Mouse (Mus musculus): ENCODE measurements at regions not wholly inside any gene's neighbourhood (a gene's known extent, or its start where the extent isn't known, plus 50 kb on each side); places are given as distances from the start of the nearest gene placed in this dataset.

DNA sequence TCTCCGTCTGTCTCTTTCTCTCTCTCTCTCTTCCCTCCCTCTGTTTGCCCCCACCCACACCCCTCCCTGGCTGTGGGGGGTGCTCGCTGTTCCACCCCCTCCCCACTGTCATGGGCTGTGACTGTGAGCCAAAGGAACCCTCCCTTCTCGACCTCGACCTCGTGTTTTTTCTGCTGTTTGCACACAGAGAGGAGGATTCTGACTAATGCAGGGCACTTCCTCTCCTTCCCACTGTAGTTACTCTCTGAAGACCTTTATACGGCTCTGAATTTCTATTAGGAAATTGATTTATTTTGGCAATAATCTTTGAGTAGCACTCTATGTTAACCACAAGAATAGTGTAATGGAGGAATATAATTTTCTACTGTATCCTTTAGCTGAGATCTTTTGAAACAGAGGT, 362.1 kb downstream of the Ajap1 start:
- ATAC-seq (ENCODE audit: insufficient read depth, low FRiP score, low read depth), result no peak
- Histone ChIP-seq H3K9me3 (no peaks in the 10 kb centered on the region), H3K9ac (no peak overlapping the region), H3K36me3 (no peaks in the 10 kb centered on the region), H3K4me2 (no peak overlapping the region), H3K27ac (no peak overlapping the region), H3K27me3 (replicated peaks) (no peaks in the 10 kb centered on the region), H3K4me3 (replicated peaks) (no peak overlapping the region), H3K4me1 (no peaks in the 10 kb centered on the region)
- WGBS, result 34% methylated on average over 6 of the region's 6 CpGs

DNA sequence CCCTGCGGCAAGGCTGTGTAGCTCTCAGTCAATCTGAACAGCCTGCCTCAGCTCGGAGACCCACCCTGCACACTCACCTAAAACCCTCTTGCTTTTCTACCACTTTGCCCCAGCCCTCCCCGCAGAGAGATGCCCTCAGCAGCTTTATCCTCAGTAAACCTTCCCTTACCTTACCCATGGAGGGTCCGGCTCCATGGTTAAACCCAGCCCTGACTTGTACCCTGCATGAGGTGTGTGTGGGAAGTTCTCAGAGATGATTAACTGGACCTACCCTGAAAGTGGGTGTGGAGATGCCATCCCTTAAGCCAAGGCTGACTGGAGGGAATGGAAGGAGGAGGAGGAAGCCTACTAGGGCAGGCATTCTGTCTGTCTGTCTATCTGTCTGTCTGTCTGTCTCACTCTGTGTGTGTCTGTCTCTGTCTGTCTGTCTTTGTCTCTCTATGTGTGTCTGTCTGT, 362.9 kb downstream of the Ajap1 start:
- Histone ChIP-seq H3K4me1 (no peaks in the 10 kb centered on the region), H3K9ac (no peak overlapping the region), H3K4me3 (replicated peaks) (no peak overlapping the region), H3K36me3 (no peaks in the 10 kb centered on the region), H3K9me3 (no peaks in the 10 kb centered on the region), H3K27ac (no peak overlapping the region), H3K4me2 (no peak overlapping the region), H3K27me3 (replicated peaks) (no peaks in the 10 kb centered on the region)
- WGBS, result 81% methylated on average over 4 of the region's 4 CpGs
- no peak for ATAC-seq (ENCODE audit: insufficient read depth, low FRiP score, low read depth)

DNA sequence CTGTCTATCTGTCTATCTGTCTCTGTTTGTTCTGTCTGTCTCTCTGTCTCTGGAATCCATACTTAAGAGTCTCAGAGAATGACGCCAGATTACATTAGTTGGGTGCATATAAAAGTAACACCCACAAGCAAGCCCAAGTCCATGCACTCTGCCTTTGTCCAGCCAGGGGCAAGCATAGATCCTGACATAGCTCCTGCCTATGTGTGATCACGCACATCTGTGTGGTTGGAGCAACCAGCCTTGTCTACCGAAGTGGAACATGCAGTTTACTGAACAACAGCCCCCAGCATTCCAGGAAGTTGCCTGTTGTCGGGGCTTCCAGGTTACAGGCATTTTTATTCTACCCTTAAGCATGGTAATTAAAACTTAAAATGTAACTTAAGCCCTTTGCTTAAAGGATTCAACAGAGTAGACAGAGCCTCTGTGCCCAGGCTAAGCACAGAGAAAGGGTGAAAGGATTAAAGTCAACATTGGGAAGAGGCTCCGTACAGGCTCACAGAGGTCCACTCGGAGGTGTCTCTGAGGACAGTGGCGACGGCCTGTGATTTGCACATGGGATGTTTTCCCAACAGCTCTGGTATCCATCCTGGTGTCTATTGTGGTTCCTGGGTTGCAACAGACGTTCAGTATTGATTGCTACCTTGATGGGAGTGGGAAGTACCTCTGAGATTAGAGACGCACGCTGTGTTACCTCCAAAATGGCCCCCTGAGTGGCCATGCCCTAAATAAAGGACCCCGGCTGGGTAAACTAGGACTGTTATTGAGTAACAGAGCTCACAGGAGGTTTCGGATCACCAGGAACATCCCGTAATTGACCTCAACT, 363.6 kb downstream of the Ajap1 start:
- H3K27ac ChIP-seq, result no peak overlapping the region
- no peak overlapping the region for H3K4me2 ChIP-seq
- no peak overlapping the region for H3K9ac ChIP-seq
- H3K4me1 ChIP-seq, result no peaks in the 10 kb centered on the region
- no peaks in the 10 kb centered on the region for H3K9me3 ChIP-seq
- no peak for ATAC-seq (ENCODE audit: insufficient read depth, low FRiP score, low read depth)
- H3K4me3 ChIP-seq (replicated peaks), result no peak overlapping the region
- no peaks in the 10 kb centered on the region for H3K36me3 ChIP-seq
- no peaks in the 10 kb centered on the region for H3K27me3 ChIP-seq (replicated peaks)
- WGBS, result 67% methylated on average over 14 of the region's 14 CpGs

DNA sequence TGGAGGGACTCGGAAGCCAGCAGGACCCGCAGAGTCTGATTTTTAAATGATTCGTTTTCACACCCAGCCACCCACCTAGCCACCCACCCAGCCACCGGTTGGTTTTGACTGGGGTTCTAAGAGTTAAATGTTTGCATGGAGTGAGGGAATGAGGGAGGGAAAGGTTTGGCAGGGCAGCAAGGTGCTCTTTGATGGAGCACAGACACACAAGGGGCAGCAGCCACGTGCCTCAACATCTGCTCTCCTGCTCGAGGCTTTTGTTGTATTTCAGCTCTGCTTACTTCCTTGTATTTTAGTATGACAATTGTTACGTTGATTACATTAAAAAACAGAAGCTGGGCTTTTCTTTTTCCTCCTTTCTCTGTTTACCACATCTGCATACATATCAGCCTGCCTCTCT, 367.6 kb downstream of the Ajap1 start:
- no peak for ATAC-seq (ENCODE audit: insufficient read depth, low FRiP score, low read depth)
- 53% methylated on average over 7 of the region's 7 CpGs for whole genome bisulfite sequencing
- H3K36me3 ChIP-seq, result no peaks in the 10 kb centered on the region
- H3K4me3 ChIP-seq (replicated peaks), result no peak overlapping the region
- no peaks in the 10 kb centered on the region for H3K4me1 ChIP-seq
- H3K4me2 ChIP-seq, result no peak overlapping the region
- H3K27ac ChIP-seq, result no peak overlapping the region
- H3K27me3 ChIP-seq (replicated peaks), result no peaks in the 10 kb centered on the region
- H3K9ac ChIP-seq, result no peak overlapping the region
- no peaks in the 10 kb centered on the region for H3K9me3 ChIP-seq

DNA sequence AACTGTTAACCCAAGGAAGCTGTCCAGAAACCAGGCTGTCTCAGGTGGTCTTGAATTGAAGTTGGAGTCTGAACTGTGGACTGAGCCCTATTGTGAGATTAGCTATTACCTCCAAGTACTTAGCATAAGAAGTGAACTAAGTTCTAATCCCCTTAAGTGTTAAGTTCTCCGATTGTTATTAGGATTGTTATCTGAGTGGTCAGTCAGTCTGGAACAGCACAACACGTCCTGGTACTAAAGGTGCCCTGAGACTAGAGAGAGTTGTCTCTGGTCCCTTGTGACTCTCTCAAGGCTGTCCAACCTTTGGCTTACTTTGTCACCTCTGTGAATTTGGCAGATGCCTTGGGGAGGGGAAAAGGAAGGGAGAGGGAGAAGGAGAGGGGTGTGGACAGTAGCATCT, 369.0 kb downstream of the Ajap1 start:
- Histone ChIP-seq H3K36me3 (no peaks in the 10 kb centered on the region), H3K4me3 (replicated peaks) (no peak overlapping the region), H3K27ac (no peak overlapping the region), H3K4me1 (no peaks in the 10 kb centered on the region), H3K4me2 (no peak overlapping the region), H3K9ac (no peak overlapping the region), H3K27me3 (replicated peaks) (no peaks in the 10 kb centered on the region), H3K9me3 (no peaks in the 10 kb centered on the region)
- 70% methylated on average over 2 of the region's 2 CpGs for WGBS
- ATAC-seq (ENCODE audit: insufficient read depth, low FRiP score, low read depth), result no peak

DNA sequence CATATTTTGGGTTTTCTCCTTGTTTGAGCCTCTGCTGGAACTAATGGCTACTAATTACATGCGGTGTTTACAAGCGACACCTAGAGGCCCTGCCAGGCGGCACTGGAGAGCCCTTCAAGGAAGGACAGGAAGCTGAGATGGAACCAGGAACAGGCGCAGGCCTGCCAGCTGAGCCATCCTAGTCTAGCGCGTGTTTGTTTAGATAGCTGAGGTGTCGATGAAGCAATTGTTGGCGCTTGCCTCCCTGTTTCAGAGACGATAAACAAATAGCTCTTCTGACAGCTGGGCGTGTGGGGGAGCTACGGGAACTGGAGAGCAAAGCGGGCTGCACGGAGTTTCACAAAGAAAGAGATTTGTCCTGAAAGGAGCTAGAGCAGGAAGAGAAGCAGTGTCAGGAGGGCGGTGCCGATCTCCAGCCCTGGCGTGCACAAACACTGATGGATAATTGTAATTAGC, 372.3 kb downstream of the Ajap1 start:
- Histone ChIP-seq H3K27ac (no peak overlapping the region), H3K27me3 (replicated peaks) (no peaks in the 10 kb centered on the region), H3K4me1 (no peaks in the 10 kb centered on the region), H3K4me3 (replicated peaks) (no peak overlapping the region), H3K9me3 (no peaks in the 10 kb centered on the region), H3K36me3 (no peaks in the 10 kb centered on the region), H3K9ac (no peak overlapping the region), H3K4me2 (no peak overlapping the region)
- no peak for ATAC-seq (ENCODE audit: insufficient read depth, low FRiP score, low read depth)
- WGBS, result 32% methylated on average over 16 of the region's 16 CpGs

DNA sequence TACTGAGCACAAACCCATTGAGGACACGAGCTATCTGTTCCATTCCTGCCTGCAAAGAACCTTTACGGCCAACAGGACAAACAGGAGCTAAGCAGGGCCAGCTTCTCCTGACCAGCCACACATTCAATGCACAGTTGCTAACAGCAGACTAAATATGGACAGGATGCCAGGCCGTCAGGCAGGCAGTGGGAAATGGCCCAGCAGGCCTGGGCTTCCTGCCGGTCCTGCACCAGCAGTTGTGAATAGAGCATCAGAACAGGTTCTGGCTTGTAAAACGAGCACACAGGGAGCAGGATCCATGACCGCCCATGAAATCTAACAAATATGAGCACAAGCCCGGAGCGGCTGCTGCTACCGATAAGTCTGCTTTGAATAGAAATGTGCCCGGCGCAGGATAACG, 384.0 kb downstream of the Ajap1 start:
- H3K27ac ChIP-seq, result no peak overlapping the region
- no peaks in the 10 kb centered on the region for H3K36me3 ChIP-seq
- no peak for ATAC-seq (ENCODE audit: insufficient read depth, low FRiP score, low read depth)
- no peaks in the 10 kb centered on the region for H3K4me1 ChIP-seq
- H3K4me3 ChIP-seq (replicated peaks), result no peak overlapping the region
- H3K9me3 ChIP-seq, result no peaks in the 10 kb centered on the region
- no peaks in the 10 kb centered on the region for H3K27me3 ChIP-seq (replicated peaks)
- no peak overlapping the region for H3K4me2 ChIP-seq
- H3K9ac ChIP-seq, result no peak overlapping the region
- WGBS, result 78% methylated on average over 12 of the region's 12 CpGs

- H3K4me1 ChIP-seq, result no peaks in the 10 kb centered on the region
- WGBS, result 63% methylated on average over 1 of the region's 1 CpGs
- ATAC-seq (ENCODE audit: insufficient read depth, low FRiP score, low read depth), result 0 out of 2 replicates have a peak, but pooled peaks have one; percentile 22
- H3K9ac ChIP-seq, result no peak overlapping the region
- no peak overlapping the region for H3K4me3 ChIP-seq (replicated peaks)
- H3K27me3 ChIP-seq (replicated peaks), result no peaks in the 10 kb centered on the region
- no peaks in the 10 kb centered on the region for H3K9me3 ChIP-seq
- H3K27ac ChIP-seq, result no peak overlapping the region
- H3K36me3 ChIP-seq, result no peaks in the 10 kb centered on the region
- no peak overlapping the region for H3K4me2 ChIP-seq
Observed at GRCm38 (mm10) chr4:153097601-153098000, 385.0 kb downstream of the Ajap1 start.

- H3K4me3 ChIP-seq (replicated peaks), result no peak overlapping the region
- no peak overlapping the region for H3K9ac ChIP-seq
- no peaks in the 10 kb centered on the region for H3K4me1 ChIP-seq
- H3K27ac ChIP-seq, result no peak overlapping the region
- no peaks in the 10 kb centered on the region for H3K27me3 ChIP-seq (replicated peaks)
- no peaks in the 10 kb centered on the region for H3K9me3 ChIP-seq
- 53% methylated on average over 3 of the region's 3 CpGs for WGBS
- H3K36me3 ChIP-seq, result no peaks in the 10 kb centered on the region
- no peak for ATAC-seq (ENCODE audit: insufficient read depth, low FRiP score, low read depth)
- H3K4me2 ChIP-seq, result no peak overlapping the region
Observed at GRCm38 (mm10) chr4:153093129-153093528, 389.5 kb downstream of the Ajap1 start.

GRCm38 (mm10) chr4:153082166-153082565, 400.4 kb downstream of the Ajap1 start:
- H3K27me3 ChIP-seq (replicated peaks), result no peaks in the 10 kb centered on the region
- 28% methylated on average over 14 of the region's 14 CpGs for WGBS
- H3K4me2 ChIP-seq, result no peak overlapping the region
- peak; percentile 47; the same call in 1 of the 2 replicates for ATAC-seq (ENCODE audit: insufficient read depth, low FRiP score, low read depth)
- H3K36me3 ChIP-seq, result no peaks in the 10 kb centered on the region
- no peak overlapping the region for H3K9ac ChIP-seq
- no peak overlapping the region for H3K4me3 ChIP-seq (replicated peaks)
- H3K27ac ChIP-seq, result no peak overlapping the region
- no peaks in the 10 kb centered on the region for H3K9me3 ChIP-seq
- no peaks in the 10 kb centered on the region for H3K4me1 ChIP-seq

GRCm38 (mm10) chr4:153074590-153074989, 408.0 kb downstream of the Ajap1 start:
- Histone ChIP-seq H3K9me3 (no peaks in the 10 kb centered on the region), H3K4me2 (no peak overlapping the region), H3K4me3 (replicated peaks) (no peak overlapping the region), H3K9ac (no peak overlapping the region), H3K27me3 (replicated peaks) (no peaks in the 10 kb centered on the region), H3K36me3 (no peaks in the 10 kb centered on the region), H3K27ac (no peak overlapping the region), H3K4me1 (no peaks in the 10 kb centered on the region)
- 53% methylated on average over 3 of the region's 3 CpGs for WGBS
- no peak for ATAC-seq (ENCODE audit: insufficient read depth, low FRiP score, low read depth)

- Histone ChIP-seq H3K27ac (no peak overlapping the region), H3K4me2 (no peak overlapping the region), H3K4me3 (replicated peaks) (no peak overlapping the region), H3K9me3 (no peaks in the 10 kb centered on the region), H3K36me3 (no peaks in the 10 kb centered on the region), H3K9ac (no peak overlapping the region), H3K4me1 (no peaks in the 10 kb centered on the region), H3K27me3 (replicated peaks) (no peaks in the 10 kb centered on the region)
- 56% methylated on average over 15 of the region's 15 CpGs for whole genome bisulfite sequencing
- no peak for ATAC-seq (ENCODE audit: insufficient read depth, low FRiP score, low read depth)
Observed at GRCm38 (mm10) chr4:153070190-153070745, 412.3 kb downstream of the Ajap1 start.
